Mouse (Mus musculus) CD4-positive helper T cell, adult 2 months (primary cell): ENCODE measurements around the gene Serpina3a.

Experiments used
- DNase-seq: peaks from one replicate; pipeline ENCODE4 v3.0.0-alpha.2; 2012; ENCODE audit warnings: low read depth, missing footprints, low spot score

The Serpina3a gene

GRCm38 (mm10) chr12:104142427-104142826 is 29.9 kb downstream of the Serpina3a start:
- no peak for DNase-seq

DNA sequence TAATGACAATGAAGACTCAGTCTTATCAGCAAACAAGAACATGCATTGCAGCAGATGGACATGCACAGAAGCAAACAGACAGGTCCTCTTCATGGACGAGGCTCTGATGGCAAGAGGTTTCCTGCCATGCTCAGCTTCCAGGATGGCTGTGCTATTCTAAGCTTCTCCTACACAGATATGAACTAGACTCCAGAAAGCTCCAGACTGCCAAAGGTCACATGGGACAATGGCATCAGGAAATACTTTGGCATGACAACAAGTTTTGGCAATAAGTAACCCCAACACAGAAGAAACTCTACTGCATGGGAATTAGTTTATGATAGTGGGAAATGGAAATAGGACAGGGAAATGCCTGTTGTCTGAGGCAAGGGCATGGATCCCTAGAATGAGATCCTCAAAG is 30.8 kb downstream of the Serpina3a start:
- no peak for DNase-seq

DNA sequence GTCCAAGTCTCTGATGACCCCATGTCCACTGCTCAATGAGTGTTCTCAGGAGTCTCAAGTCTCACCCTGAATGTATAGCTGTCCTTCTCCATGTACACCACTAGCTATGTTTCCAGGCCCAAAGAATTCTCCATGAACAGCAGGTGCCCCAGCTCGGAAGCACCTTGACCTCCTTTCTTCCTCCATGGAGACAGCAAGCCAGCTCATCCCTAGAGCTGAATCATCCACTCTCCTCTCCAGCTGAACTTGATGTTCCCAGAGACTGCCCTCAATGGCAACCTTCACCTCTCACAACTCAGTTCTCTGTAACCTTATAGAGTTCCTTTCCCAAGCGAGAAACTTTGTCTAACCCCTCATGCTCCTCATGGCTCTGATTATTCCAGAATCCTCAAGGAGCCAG is 33.0 kb downstream of the Serpina3a start:
- no peak for DNase-seq

- no peak for DNase-seq
Measured at GRCm38 (mm10) chr12:104151989-104152388, 39.5 kb downstream of the Serpina3a start.

DNA sequence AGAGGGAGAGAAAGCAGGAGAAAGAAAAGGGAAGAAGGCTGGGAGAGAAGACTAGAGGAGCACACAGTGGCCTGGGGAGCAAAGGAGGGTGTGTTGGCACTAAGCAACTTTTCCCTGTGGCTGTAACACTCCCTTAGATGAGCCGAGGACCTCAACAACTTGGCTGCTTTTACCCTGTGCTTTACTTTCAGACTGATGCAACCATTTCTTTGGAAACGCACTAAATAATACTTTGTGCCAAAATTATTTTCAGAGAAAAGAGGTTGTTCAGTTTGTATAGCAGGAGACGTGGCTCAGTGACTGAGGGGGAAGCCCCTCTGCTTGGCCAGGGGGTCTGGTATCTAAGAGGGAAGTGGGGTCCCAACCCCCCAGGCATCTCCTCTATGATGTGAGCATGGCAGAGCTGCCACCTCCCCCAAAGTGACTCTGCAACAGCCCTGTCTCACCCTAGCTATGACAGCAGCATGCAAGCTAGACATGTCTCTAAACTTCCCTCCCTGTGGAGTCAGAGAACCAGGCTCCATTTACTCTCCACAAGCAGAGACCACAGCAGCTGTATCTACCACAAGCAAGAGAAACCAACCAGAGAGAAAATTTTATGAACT is 40.6 kb downstream of the Serpina3a start:
- no peak for DNase-seq

- DNase-seq, result no peak
Measured at GRCm38 (mm10) chr12:104153656-104154055, 41.1 kb downstream of the Serpina3a start, which contains the start of gene Serpina3c. Gene Serpina3c, minus strand, starts transcription at chr12:104153870.
